ENCODE assay signal across 12 mouse cellular contexts in the genomic region with DNA sequence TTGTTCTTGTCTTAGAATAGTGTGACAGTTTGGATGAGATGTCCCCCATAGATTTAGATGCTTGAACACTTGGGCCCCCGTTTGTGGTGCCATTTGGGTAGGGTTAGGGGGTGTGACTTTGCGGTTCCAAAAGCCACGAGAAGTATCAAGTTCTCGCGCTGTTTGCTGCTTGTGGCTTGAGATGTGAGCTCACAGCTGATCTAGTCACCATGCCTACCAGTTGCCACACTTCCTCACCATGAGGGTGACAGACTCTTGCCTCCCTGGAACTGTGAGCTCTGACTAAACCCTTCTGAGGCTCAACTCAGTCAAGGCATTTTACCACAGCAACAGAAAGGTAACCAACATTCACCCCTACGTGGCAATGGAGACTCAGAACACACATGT.
DNase-seq lines count a peak whose midpoint lies in the region; ATAC-seq lines count a peak whose summit lies in the region.
"Had no signal": no experiment of that assay in that cellular context is flagged by ENCODE, and none has a peak within 500 bp of the region (broad histone marks: within the 10 kb centered on the region; RNA-seq: fewer than 3 reads in every experiment).

No protein-coding gene starts in this region.

- H3K27ac ChIP-seq in forebrain, embryonic 13.5 days = no peak overlapping the region
- H3K27ac ChIP-seq: neural tube, embryonic 12.5 days had no signal

- DNase-seq in lung, adult 18-20 months = peak; percentile 57 to 64
- DNase-seq in lung, postnatal 14 days = no peak
- peak; percentile 68 for DNase-seq in thymus, postnatal 25 days
- no peak for DNase-seq in adrenal gland, adult 2 months
- no peak for DNase-seq in left cerebral cortex, adult 9 months (ENCODE audit: low spot score in 2 of 2)
- DNase-seq: adrenal gland, postnatal 10 days; kidney, adult 9 months had no signal

- H3K9me3 ChIP-seq in megakaryocyte, embryonic 14.5 days = no peaks in the 10 kb centered on the region
- no peaks in the 10 kb centered on the region for H3K9me3 ChIP-seq in forebrain, embryonic 13.5 days (replicated peaks)
- H3K9me3 ChIP-seq: heart, embryonic 12.5 days; neural tube, embryonic 12.5 days had no signal

- WGBS in forebrain, embryonic 13.5 days = 91% methylated on average over 6 of the region's 6 CpGs

- no peaks in the 10 kb centered on the region for H3K27me3 ChIP-seq in megakaryocyte, embryonic 14.5 days (replicated peaks)
- no peaks in the 10 kb centered on the region for H3K27me3 ChIP-seq in forebrain, embryonic 13.5 days
- H3K27me3 ChIP-seq: heart, embryonic 12.5 days; neural tube, embryonic 12.5 days had no signal

- peak; percentile 87 to 92 for ATAC-seq in hematopoietic stem cell, adult 5-6 weeks (replicated peaks in 1 of 2; ENCODE audit: insufficient read depth in 1 of 2, low FRiP score in 2 of 2, low TSS enrichment in 1 of 2, low read depth in 1 of 2, poor library complexity in 2 of 2, severe bottlenecking in 2 of 2)
- ATAC-seq in forebrain, embryonic 13.5 days = no peak

- H3K4me2 ChIP-seq in forebrain, embryonic 13.5 days = no peak overlapping the region
- H3K4me2 ChIP-seq: heart, embryonic 12.5 days; neural tube, embryonic 12.5 days had no signal

- H3K4me1 ChIP-seq in megakaryocyte, embryonic 14.5 days = peaks cover 35% of the 10 kb centered on the region
- H3K4me1 ChIP-seq in forebrain, embryonic 13.5 days = peaks cover 7% of the 10 kb centered on the region; the same call in 1 of the 2 replicates
- H3K4me1 ChIP-seq: neural tube, embryonic 12.5 days had no signal

- peak overlapping the region; percentile 11 for H3K4me3 ChIP-seq in megakaryocyte, embryonic 14.5 days (replicated peaks)
- no peak overlapping the region for H3K4me3 ChIP-seq in forebrain, embryonic 13.5 days
- H3K4me3 ChIP-seq: heart, embryonic 12.5 days; neural tube, embryonic 12.5 days had no signal

- no peak overlapping the region for H3K9ac ChIP-seq in forebrain, embryonic 13.5 days
- H3K9ac ChIP-seq: heart, embryonic 12.5 days; neural tube, embryonic 12.5 days had no signal

- no peaks in the 10 kb centered on the region for H3K36me3 ChIP-seq in megakaryocyte, embryonic 14.5 days (replicated peaks; ENCODE audit: low read length)
- H3K36me3 ChIP-seq in forebrain, embryonic 13.5 days (ENCODE audit: poor library complexity, severe bottlenecking) = no peaks in the 10 kb centered on the region
- H3K36me3 ChIP-seq: neural tube, embryonic 12.5 days had no signal

Comparison
In these comparisons a context has a peak if more than half of its experiments do, and no peak if none do; other contexts are left out.
1. DNase-seq: peak in lung, adult 18-20 months (2 of 2) and thymus, postnatal 25 days (single experiment); none in lung, postnatal 14 days (single experiment), adrenal gland, adult 2 months (single experiment) and left cerebral cortex, adult 9 months (0 of 2).